Mouse (Mus musculus) myocyte (in vitro differentiated cells): ENCODE measurements at regions not wholly inside any gene's neighbourhood (a gene's known extent, or its start where the extent isn't known, plus 50 kb on each side); places are given as distances from the start of the nearest gene placed in this dataset.

Source experiments
- H3K27me3 ChIP-seq: one replicate; pipeline ENCODE4 v1.6.1; 2011; ENCODE audit not compliant: control insufficient read depth, insufficient read depth, insufficient read length
- H3K36me3 ChIP-seq: one replicate; pipeline ENCODE4 v1.6.1; 2011; ENCODE audit not compliant: control insufficient read depth, insufficient read depth
- H3K4me2 ChIP-seq: one replicate; pipeline ENCODE4 v1.6.1; 2011; ENCODE audit warnings: low read depth, control low read depth
- H3K4me3 ChIP-seq: one replicate; pipeline ENCODE4 v1.5.1; 2011; ENCODE audit warnings: mild to moderate bottlenecking, control low read depth, moderate library complexity
- H3K79me2 ChIP-seq: one replicate; pipeline ENCODE4 v1.6.1; 2011; ENCODE audit not compliant: control insufficient read depth, insufficient read depth
- H3ac ChIP-seq: one replicate; pipeline ENCODE4 v1.6.1; 2011; ENCODE audit not compliant: control insufficient read depth, insufficient read length
- CEBPB ChIP-seq: IDR thresholded peaks from 2 replicates; pipeline ENCODE4 v1.6.1; 2011; ENCODE audit warnings: mild to moderate bottlenecking, moderate library complexity; ENCODE audit not compliant: poor library complexity, insufficient read depth, severe bottlenecking
- E2F4 ChIP-seq: IDR thresholded peaks from one replicate; pipeline ENCODE4 v1.6.1; 2011; ENCODE audit warnings: mild to moderate bottlenecking, control low read depth, moderate library complexity; ENCODE audit not compliant: insufficient read depth
- MAX ChIP-seq: IDR thresholded peaks from one replicate; pipeline ENCODE4 v1.6.1; 2011; ENCODE audit warnings: low read depth, mild to moderate bottlenecking, control low read depth
- MYOD1 ChIP-seq, 3 experiments: IDR thresholded peaks; one replicate each; pipeline ENCODE4 v1.6.1; 2011; ENCODE audit warnings: control low read depth in 2 of 3, low read depth in 2 of 3, mild to moderate bottlenecking in 2 of 3, moderate library complexity in 1 of 3; ENCODE audit not compliant: insufficient read length in 2 of 3, control insufficient read depth in 1 of 3
- MYOG ChIP-seq, 3 experiments: IDR thresholded peaks; one replicate each; pipeline ENCODE4 v1.6.1; 2011; ENCODE audit warnings: control low read depth in 2 of 3, low read depth in 2 of 3, mild to moderate bottlenecking in 2 of 3; ENCODE audit not compliant: insufficient read length in 2 of 3, control insufficient read depth in 1 of 3, insufficient read depth in 1 of 3
- POLR2A ChIP-seq: IDR thresholded peaks from one replicate; pipeline ENCODE4 v1.6.1; 2011; ENCODE audit warnings: low read depth, mild to moderate bottlenecking, control low read depth, moderate library complexity; ENCODE audit not compliant: insufficient read length
- POLR2AphosphoS2 ChIP-seq: IDR thresholded peaks from one replicate; pipeline ENCODE4 v1.6.1; 2011; ENCODE audit warnings: low read depth, control low read depth; ENCODE audit not compliant: insufficient read length
- REST ChIP-seq: IDR thresholded peaks from one replicate; pipeline ENCODE4 v1.6.1; 2011; ENCODE audit warnings: mild to moderate bottlenecking, control low read depth, moderate library complexity; ENCODE audit not compliant: insufficient read depth, insufficient read length
- SRF ChIP-seq: IDR thresholded peaks from one replicate; pipeline ENCODE4 v1.6.1; 2011; ENCODE audit warnings: low read depth; ENCODE audit not compliant: control insufficient read depth, insufficient read length
- TCF12 ChIP-seq: IDR thresholded peaks from one replicate; pipeline ENCODE4 v1.6.1; 2011; ENCODE audit warnings: mild to moderate bottlenecking, control low read depth; ENCODE audit not compliant: poor library complexity, insufficient read depth, severe bottlenecking
- TCF3 ChIP-seq: IDR thresholded peaks from one replicate; pipeline ENCODE4 v1.6.1; 2011; ENCODE audit warnings: low read depth, control low read depth; ENCODE audit not compliant: insufficient read length
- USF1 ChIP-seq: IDR thresholded peaks from one replicate; pipeline ENCODE4 v1.6.1; 2011; ENCODE audit warnings: low read depth, mild to moderate bottlenecking, control low read depth, moderate library complexity

DNA sequence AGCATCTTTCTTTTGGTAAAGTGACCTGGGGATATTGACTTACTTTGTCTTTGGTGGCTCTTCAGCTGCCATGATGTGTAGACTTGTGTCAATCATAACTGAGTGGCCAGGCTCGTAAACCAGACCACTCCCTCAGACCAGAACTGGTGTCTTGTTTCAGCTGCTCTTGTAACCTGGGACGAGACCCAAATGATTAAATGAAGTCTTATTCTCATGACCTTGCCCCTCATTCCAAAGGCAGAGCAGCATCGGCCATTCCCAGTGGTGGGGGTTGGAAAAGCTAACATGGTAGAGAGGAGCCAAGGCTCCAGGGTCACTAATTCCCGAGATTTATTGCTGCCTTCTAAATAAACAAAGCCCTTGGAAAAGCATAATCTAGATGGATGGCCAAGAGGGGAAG, 621.2 kb upstream of the Gm19410 start:
- H3K36me3 ChIP-seq, result no peaks in the 10 kb centered on the region
- H3K4me2 ChIP-seq, result no peak overlapping the region
- H3ac ChIP-seq, result no peak overlapping the region
- H3K79me2 ChIP-seq, result no peaks in the 10 kb centered on the region
- no peak overlapping the region for H3K4me3 ChIP-seq
- H3K27me3 ChIP-seq, result no peaks in the 10 kb centered on the region
- no peak for TF ChIP-seq TCF12
- TF ChIP-seq MYOG (IDR thresholded peaks at IDR 0.05; ENCODE audit: control insufficient read depth in 1 of 3, insufficient read depth in 1 of 3, insufficient read length in 2 of 3, low read depth in 2 of 3), result no peak
- TF ChIP-seq POLR2A, result no peak
- TF ChIP-seq REST, result no peak
- no peak for TF ChIP-seq USF1
- no peak for TF ChIP-seq POLR2AphosphoS2
- no peak for TF ChIP-seq MYOD1 (IDR thresholded peaks at IDR 0.05; ENCODE audit: control insufficient read depth in 1 of 3, insufficient read length in 2 of 3, low read depth in 2 of 3)
- TF ChIP-seq MAX, result no peak
- TF ChIP-seq E2F4, result no peak
- TF ChIP-seq SRF, result no peak
- no peak for TF ChIP-seq TCF3
- no peak for TF ChIP-seq CEBPB

DNA sequence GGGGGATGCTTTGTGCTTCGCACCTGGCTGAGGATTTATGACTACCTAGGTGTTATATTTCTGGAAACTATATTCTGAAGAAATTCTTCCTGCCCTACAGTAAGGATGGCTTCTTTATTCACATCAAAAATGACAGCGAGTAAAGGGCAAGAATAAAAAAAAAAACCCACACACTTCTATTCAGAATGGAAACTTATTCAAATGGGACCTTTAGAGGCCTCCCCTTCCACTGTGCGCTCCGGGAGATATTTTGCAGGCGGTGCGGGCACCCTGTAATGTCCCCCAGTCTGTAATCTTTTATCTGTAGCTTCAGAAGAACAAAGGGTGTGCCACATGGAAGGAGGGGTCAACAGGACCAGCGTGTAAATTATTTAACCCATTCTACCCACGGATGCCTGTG, 618.1 kb upstream of the Gm19410 start:
- no peaks in the 10 kb centered on the region for H3K79me2 ChIP-seq
- no peak overlapping the region for H3ac ChIP-seq
- H3K36me3 ChIP-seq, result no peaks in the 10 kb centered on the region
- no peaks in the 10 kb centered on the region for H3K27me3 ChIP-seq
- no peak overlapping the region for H3K4me2 ChIP-seq
- H3K4me3 ChIP-seq, result no peak overlapping the region
- no peak for TF ChIP-seq REST
- no peak for TF ChIP-seq TCF3
- TF ChIP-seq MAX, result no peak
- no peak for TF ChIP-seq SRF
- no peak for TF ChIP-seq POLR2A
- no peak for TF ChIP-seq E2F4
- no peak for TF ChIP-seq MYOD1 (IDR thresholded peaks at IDR 0.05; ENCODE audit: control insufficient read depth in 1 of 3, insufficient read length in 2 of 3, low read depth in 2 of 3)
- no peak for TF ChIP-seq MYOG (IDR thresholded peaks at IDR 0.05; ENCODE audit: control insufficient read depth in 1 of 3, insufficient read depth in 1 of 3, insufficient read length in 2 of 3, low read depth in 2 of 3)
- TF ChIP-seq USF1, result no peak
- TF ChIP-seq TCF12, result no peak
- TF ChIP-seq POLR2AphosphoS2, result no peak
- TF ChIP-seq CEBPB, result no peak

DNA sequence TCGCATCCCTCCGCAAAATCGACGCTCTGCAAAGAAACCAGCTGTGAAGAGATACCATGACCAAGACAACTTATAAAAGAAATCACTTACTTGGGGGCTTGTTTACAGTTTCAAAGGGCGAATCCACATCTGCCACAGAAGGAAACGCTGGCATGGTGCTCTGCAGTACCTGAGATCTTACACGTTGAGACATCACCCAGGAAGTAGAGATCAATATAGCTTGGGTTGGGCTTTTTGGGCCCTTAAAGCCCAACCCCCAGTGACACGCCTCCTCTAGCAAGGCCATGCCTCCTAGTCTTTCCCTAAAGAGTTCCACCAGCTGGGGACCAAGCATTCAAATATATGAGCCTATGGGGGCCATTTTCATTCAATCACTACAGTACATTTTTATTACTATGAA, 617.6 kb upstream of the Gm19410 start:
- Histone ChIP-seq H3K79me2 (no peaks in the 10 kb centered on the region), H3K4me2 (no peak overlapping the region), H3K36me3 (no peaks in the 10 kb centered on the region), H3K4me3 (no peak overlapping the region), H3ac (no peak overlapping the region), H3K27me3 (no peaks in the 10 kb centered on the region)
- no peak for TF ChIP-seq SRF
- no peak for TF ChIP-seq CEBPB
- TF ChIP-seq MYOD1 (IDR thresholded peaks at IDR 0.05; ENCODE audit: control insufficient read depth in 1 of 3, insufficient read length in 2 of 3, low read depth in 2 of 3), result no peak
- TF ChIP-seq REST, result no peak
- TF ChIP-seq E2F4, result no peak
- no peak for TF ChIP-seq USF1
- TF ChIP-seq TCF12, result no peak
- no peak for TF ChIP-seq POLR2A
- no peak for TF ChIP-seq POLR2AphosphoS2
- TF ChIP-seq MAX, result no peak
- TF ChIP-seq TCF3, result no peak
- no peak for TF ChIP-seq MYOG (IDR thresholded peaks at IDR 0.05; ENCODE audit: control insufficient read depth in 1 of 3, insufficient read depth in 1 of 3, insufficient read length in 2 of 3, low read depth in 2 of 3)

DNA sequence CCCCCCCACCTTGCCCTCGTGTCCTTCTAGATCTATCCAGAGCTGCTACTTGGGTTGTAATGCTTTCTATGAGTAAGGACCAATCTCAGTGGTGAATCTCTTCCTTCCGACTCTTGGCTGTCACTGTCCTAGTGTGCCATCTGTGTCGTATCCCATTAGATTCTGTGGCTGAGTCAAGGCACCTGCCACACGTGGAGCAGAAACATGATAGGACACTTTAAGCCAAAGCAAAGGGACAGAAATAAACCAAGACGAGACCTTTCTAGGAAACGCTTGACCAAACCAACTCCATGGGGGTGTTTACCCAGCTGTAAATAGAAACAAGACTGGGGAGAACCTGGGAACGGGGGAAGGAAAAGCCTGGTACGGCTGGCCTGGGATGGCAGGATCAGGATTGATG, 613.0 kb upstream of the Gm19410 start:
- no peaks in the 10 kb centered on the region for H3K27me3 ChIP-seq
- H3K4me3 ChIP-seq, result no peak overlapping the region
- no peak overlapping the region for H3ac ChIP-seq
- H3K36me3 ChIP-seq, result no peaks in the 10 kb centered on the region
- H3K79me2 ChIP-seq, result no peaks in the 10 kb centered on the region
- no peak for TF ChIP-seq POLR2A
- TF ChIP-seq MYOD1 (IDR thresholded peaks at IDR 0.05; ENCODE audit: control insufficient read depth in 1 of 3, insufficient read length in 2 of 3, low read depth in 2 of 3), result peak in 1 of 3 experiments; percentile 41
- TF ChIP-seq MYOG (IDR thresholded peaks at IDR 0.05; ENCODE audit: control insufficient read depth in 1 of 3, insufficient read depth in 1 of 3, insufficient read length in 2 of 3, low read depth in 2 of 3), result peak in 1 of 3 experiments; percentile 13
- H3K4me2 ChIP-seq, result no peak overlapping the region

DNA sequence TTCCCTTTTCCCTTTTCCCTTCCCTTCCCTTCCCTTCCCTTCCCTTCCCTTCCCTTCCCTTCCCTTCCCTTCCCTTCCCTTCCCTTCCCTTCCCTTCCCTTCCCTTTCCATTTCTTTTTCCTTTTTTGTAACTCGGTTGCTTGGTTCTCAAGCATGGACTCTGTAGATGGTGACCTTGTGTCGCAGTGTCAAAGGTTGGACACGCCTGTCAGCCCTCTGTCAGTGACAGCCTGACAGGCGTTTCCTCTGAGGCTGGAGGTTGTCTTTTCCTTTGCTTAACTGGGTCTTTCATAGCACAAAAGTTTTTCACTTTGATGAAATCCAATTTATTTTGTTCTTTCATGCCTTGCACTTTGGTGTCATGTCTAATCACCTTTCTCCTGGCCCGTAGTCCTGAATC, 609.3 kb upstream of the Gm19410 start:
- Histone ChIP-seq H3ac (no peak overlapping the region), H3K4me2 (no peak overlapping the region), H3K79me2 (no peaks in the 10 kb centered on the region), H3K4me3 (no peak overlapping the region), H3K27me3 (no peaks in the 10 kb centered on the region), H3K36me3 (no peaks in the 10 kb centered on the region)
- no peak for TF ChIP-seq MYOG (IDR thresholded peaks at IDR 0.05; ENCODE audit: control insufficient read depth in 1 of 3, insufficient read depth in 1 of 3, insufficient read length in 2 of 3, low read depth in 2 of 3)
- TF ChIP-seq MYOD1 (IDR thresholded peaks at IDR 0.05; ENCODE audit: control insufficient read depth in 1 of 3, insufficient read length in 2 of 3, low read depth in 2 of 3), result no peak
- no peak for TF ChIP-seq E2F4
